Mouse (Mus musculus): ENCODE measurements around the gene Stard13. TPM values are rescaled to one million over a fixed set of nuclear protein-coding genes. Genes with fewer than 3 reads are reported as not detected.

Gene Stard13
- polyA plus RNA-seq, 1 experiment from 2014 or later, result 1.4 TPM

DNA sequence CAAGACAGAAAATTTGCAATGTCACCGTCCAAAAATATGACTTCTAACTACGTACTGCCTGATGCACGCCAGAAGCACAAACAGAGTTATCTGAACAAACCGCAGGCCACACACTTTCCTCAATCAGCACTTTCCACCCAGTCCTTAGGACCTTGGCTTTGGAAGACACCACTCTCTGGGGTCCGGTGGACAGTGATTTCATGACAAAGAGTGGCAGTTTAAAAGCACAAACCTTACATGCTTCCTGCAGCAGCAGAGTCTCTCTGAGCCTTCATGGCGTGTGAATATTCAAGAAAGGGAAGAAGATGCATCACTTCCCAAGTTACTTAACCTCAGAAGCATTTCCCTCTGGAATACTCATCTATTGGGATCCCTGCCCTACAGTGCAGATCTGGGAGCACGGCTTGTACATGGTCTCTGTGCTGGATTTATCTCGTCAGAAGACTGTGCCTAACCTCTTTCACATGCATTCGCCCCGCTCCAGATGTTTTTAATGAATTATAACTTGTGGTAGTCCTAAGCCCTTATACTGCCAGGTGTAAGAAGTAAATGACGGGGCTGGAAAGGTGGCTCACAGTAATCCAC, 49.9 kb downstream of the Stard13 start:
- 72% methylated on average over 11 of the region's 11 CpGs for WGBS (ENCODE audit: insufficient replicate concordance)
- no peaks in the 10 kb centered on the region for H3K27me3 ChIP-seq (ENCODE audit: control insufficient read depth, insufficient read depth, low read length)
- H3K4me2 ChIP-seq, result no peak overlapping the region
- no peaks in the 10 kb centered on the region for H3K9me3 ChIP-seq (replicated peaks; ENCODE audit: control insufficient read depth, low read length)
- no peak overlapping the region for H3K9ac ChIP-seq (ENCODE audit: low read depth, low read length)
- 0 out of 2 replicates have a peak, but pooled peaks cover 2% of the 10 kb centered on the region for H3K4me1 ChIP-seq (ENCODE audit: control insufficient read depth, insufficient read depth, low read length)
- no peak for ATAC-seq (replicated peaks; ENCODE audit: insufficient number of reproducible peaks, low FRiP score, low TSS enrichment)
- no peak overlapping the region for H3K4me3 ChIP-seq (ENCODE audit: low read depth, low read length)
- H3K36me3 ChIP-seq (ENCODE audit: control insufficient read depth, insufficient read depth, low read length), result no peaks in the 10 kb centered on the region
- no peak overlapping the region for H3K27ac ChIP-seq (ENCODE audit: low read depth, low read length)

DNA sequence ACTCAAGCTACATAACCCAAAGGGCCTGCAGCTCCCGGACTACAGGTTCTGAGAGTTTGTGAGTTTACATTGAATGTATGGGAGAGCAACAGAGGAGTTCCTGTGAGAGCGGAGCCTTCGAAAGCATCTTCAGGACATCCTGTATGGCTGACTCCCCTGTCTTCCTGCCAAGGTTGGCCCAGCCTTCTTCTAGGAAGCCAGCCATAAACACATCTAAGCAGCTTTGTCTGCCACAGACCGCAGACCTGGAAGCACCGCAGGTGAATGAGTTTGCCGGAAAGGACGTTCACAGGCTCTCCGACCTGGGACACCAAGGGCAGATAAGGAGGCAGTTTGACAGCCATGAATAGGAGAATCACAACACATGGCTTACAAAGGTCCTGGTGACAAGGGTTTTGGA, 52.3 kb downstream of the Stard13 start:
- no peak overlapping the region for H3K27ac ChIP-seq (ENCODE audit: low read depth, low read length)
- H3K36me3 ChIP-seq (ENCODE audit: control insufficient read depth, insufficient read depth, low read length), result no peaks in the 10 kb centered on the region
- H3K9ac ChIP-seq (ENCODE audit: low read depth, low read length), result no peak overlapping the region
- no peak overlapping the region for H3K4me2 ChIP-seq
- H3K4me1 ChIP-seq (ENCODE audit: control insufficient read depth, insufficient read depth, low read length), result 0 out of 2 replicates have a peak, but pooled peaks cover 2% of the 10 kb centered on the region
- no peak overlapping the region for H3K4me3 ChIP-seq (ENCODE audit: low read depth, low read length)
- no peak for ATAC-seq (replicated peaks; ENCODE audit: insufficient number of reproducible peaks, low FRiP score, low TSS enrichment)
- no peaks in the 10 kb centered on the region for H3K9me3 ChIP-seq (replicated peaks; ENCODE audit: control insufficient read depth, low read length)
- no peaks in the 10 kb centered on the region for H3K27me3 ChIP-seq (ENCODE audit: control insufficient read depth, insufficient read depth, low read length)
- WGBS (ENCODE audit: insufficient replicate concordance), result 86% methylated on average over 8 of the region's 8 CpGs

DNA sequence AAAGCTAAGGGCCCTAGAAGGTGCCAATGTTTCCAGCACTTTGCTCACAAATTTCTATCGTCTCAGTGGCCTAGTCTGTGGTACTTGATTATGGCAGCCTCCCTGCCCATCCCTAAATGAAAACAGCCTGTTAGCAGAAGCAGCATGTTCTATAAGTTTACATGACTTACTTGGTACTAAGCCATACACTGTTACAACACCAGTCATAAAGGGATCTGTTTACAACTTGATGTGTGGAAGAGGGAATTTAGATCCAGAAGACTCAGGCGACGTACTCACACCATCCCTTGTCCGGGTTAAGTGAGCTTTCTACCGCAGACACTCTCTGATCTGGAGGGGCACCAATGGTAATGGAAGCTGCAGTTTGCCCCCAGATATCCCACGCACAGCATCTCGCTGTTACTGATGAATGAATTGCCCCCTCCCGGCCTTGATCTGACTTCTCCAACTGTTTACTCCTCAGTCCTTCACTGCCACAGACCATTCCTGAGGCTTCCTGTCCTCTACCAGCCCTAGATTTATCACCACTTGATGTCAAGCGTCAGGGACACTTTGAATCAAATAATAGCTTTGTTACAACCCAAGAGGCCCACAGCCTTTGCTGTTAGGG, 53.4 kb downstream of the Stard13 start:
- 77% methylated on average over 9 of the region's 9 CpGs for WGBS (ENCODE audit: insufficient replicate concordance)
- no peaks in the 10 kb centered on the region for H3K27me3 ChIP-seq (ENCODE audit: control insufficient read depth, insufficient read depth, low read length)
- no peak for ATAC-seq (replicated peaks; ENCODE audit: insufficient number of reproducible peaks, low FRiP score, low TSS enrichment)
- no peak overlapping the region for H3K4me2 ChIP-seq
- H3K27ac ChIP-seq (ENCODE audit: low read depth, low read length), result no peak overlapping the region
- no peak overlapping the region for H3K9ac ChIP-seq (ENCODE audit: low read depth, low read length)
- no peaks in the 10 kb centered on the region for H3K36me3 ChIP-seq (ENCODE audit: control insufficient read depth, insufficient read depth, low read length)
- H3K4me3 ChIP-seq (ENCODE audit: low read depth, low read length), result no peak overlapping the region
- H3K4me1 ChIP-seq (ENCODE audit: control insufficient read depth, insufficient read depth, low read length), result 0 out of 2 replicates have a peak, but pooled peaks cover 2% of the 10 kb centered on the region
- no peaks in the 10 kb centered on the region for H3K9me3 ChIP-seq (replicated peaks; ENCODE audit: control insufficient read depth, low read length)

DNA sequence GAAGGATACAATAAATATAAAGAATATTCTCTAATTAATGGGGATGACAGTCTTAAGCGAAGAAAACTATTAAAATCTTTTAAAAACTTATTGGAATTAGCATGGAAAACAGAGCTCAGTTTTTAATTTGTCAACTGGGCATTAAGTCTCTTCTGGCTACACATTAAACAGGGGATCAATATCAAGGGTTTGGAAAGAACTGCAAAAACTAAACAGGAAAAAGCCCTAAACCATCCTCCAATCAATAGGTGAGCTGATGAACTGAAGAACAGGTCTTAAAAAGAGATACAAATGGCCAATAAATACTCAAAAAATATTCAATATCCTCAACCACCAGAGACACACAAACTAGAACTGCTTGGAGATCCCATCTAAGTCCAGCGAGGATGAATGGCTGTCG, 56.5 kb downstream of the Stard13 start:
- WGBS (ENCODE audit: insufficient replicate concordance), result 84% methylated on average over 3 of the region's 3 CpGs
- Histone ChIP-seq H3K9ac (ENCODE audit: low read depth, low read length) (no peak overlapping the region), H3K27ac (ENCODE audit: low read depth, low read length) (no peak overlapping the region), H3K9me3 (replicated peaks; ENCODE audit: control insufficient read depth, low read length) (no peaks in the 10 kb centered on the region), H3K36me3 (ENCODE audit: control insufficient read depth, insufficient read depth, low read length) (no peaks in the 10 kb centered on the region), H3K4me3 (ENCODE audit: low read depth, low read length) (no peak overlapping the region), H3K4me2 (no peak overlapping the region), H3K27me3 (ENCODE audit: control insufficient read depth, insufficient read depth, low read length) (no peaks in the 10 kb centered on the region), H3K4me1 (ENCODE audit: control insufficient read depth, insufficient read depth, low read length) (no peaks in the 10 kb centered on the region)
- ATAC-seq (replicated peaks; ENCODE audit: insufficient number of reproducible peaks, low FRiP score, low TSS enrichment), result no peak

DNA sequence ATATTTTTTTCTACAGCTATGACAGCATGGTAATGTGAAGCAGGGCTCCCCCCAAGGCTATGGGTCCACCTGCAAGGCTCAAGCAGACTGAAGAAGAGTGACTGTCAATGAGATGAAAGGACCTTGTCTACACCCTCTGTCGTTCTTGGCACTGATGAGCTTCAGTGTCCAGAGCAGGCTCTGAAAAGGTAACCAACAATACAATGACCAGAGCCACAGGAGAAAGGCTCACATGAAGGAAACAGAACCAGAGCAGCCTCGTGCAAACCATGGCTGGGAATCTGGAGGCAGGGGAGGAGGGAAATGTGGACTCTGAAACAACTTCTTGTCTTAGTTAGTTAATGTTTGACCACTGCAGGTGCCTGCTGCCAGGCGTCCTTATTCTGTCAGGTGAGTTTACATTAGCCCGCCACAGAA, 57.7 kb downstream of the Stard13 start:
- Histone ChIP-seq H3K27ac (ENCODE audit: low read depth, low read length) (no peak overlapping the region), H3K9ac (ENCODE audit: low read depth, low read length) (no peak overlapping the region), H3K36me3 (ENCODE audit: control insufficient read depth, insufficient read depth, low read length) (no peaks in the 10 kb centered on the region), H3K4me2 (no peak overlapping the region), H3K4me1 (ENCODE audit: control insufficient read depth, insufficient read depth, low read length) (no peaks in the 10 kb centered on the region), H3K27me3 (ENCODE audit: control insufficient read depth, insufficient read depth, low read length) (no peaks in the 10 kb centered on the region), H3K9me3 (replicated peaks; ENCODE audit: control insufficient read depth, low read length) (no peaks in the 10 kb centered on the region), H3K4me3 (ENCODE audit: low read depth, low read length) (no peak overlapping the region)
- no peak for ATAC-seq (replicated peaks; ENCODE audit: insufficient number of reproducible peaks, low FRiP score, low TSS enrichment)
- WGBS (ENCODE audit: insufficient replicate concordance), result 78% methylated on average over 4 of the region's 4 CpGs

DNA sequence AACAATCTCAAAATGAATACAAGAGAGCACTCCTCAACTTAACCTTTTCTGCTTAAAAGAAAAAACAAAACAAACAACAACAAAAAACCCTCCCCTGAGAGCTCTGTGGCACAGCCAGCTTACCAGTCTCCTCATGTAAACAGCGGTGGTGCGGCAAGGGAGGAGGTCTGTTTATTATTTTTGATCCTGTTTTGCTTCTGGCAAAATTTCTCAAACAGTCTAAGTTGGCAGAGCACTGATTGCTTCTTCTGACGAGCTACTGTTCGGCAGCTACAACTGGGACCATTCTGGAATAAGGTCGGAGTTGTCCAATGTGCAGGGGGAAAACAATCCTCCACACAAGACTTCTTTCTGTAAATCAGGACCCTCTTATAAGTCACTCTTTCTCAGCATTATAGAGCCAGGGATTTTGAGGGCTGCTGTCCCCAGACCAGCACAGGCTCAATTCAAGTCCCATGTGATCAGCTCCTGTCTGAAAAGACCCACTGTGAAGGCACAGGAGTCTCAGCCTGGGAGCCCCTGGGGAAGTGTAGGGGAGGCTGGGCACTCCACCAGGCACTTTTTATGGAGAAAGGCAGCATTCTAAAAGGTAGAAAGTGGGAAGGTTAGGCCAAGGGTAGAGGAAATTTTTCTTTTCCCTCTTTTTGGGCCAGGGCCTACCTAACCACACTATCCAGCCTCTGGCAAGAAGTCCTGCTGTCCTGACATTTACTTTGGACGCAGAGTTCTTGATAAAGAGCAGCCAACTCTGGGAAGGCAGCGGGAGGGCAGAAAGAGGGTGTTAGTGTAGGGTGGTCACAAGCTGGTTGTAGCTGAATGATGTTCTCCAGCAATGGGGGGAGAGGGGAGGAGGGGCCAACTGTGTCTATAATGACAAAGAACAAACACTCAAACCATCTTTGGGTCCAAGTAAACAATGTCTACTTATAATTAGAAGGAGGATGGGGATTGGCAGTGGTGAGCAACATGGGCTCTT, 58.9 kb downstream of the Stard13 start:
- 61% methylated on average over 7 of the region's 7 CpGs for WGBS (ENCODE audit: insufficient replicate concordance)

DNA sequence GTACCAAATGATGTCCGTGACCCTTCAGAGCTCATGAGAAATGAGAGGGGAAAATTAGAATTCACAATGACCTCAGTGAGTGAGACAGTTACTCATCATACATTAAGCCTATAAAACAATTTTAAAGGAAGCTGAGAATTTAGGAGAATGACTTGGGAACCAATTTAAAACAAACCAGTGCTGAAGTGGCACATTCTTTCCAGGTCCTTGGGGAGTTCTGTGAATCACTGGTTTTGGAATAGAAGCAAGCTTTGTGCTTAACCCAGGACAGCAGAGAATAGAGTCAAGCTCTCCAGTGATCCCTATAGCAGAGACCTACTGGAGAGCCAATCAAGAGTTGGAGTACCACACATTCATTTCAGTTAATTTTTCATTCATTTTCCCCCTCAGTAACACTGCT, 59.9 kb downstream of the Stard13 start:
- Histone ChIP-seq H3K27ac (ENCODE audit: low read depth, low read length) (no peak overlapping the region), H3K4me1 (ENCODE audit: control insufficient read depth, insufficient read depth, low read length) (no peaks in the 10 kb centered on the region), H3K4me3 (ENCODE audit: low read depth, low read length) (no peak overlapping the region), H3K27me3 (ENCODE audit: control insufficient read depth, insufficient read depth, low read length) (no peaks in the 10 kb centered on the region), H3K9ac (ENCODE audit: low read depth, low read length) (no peak overlapping the region), H3K9me3 (replicated peaks; ENCODE audit: control insufficient read depth, low read length) (no peaks in the 10 kb centered on the region), H3K36me3 (ENCODE audit: control insufficient read depth, insufficient read depth, low read length) (no peaks in the 10 kb centered on the region), H3K4me2 (no peak overlapping the region)
- 83% methylated on average over 1 of the region's 1 CpGs for WGBS (ENCODE audit: insufficient replicate concordance)
- no peak for ATAC-seq (replicated peaks; ENCODE audit: insufficient number of reproducible peaks, low FRiP score, low TSS enrichment)

More for the DNA sequence above, 58.9 kb downstream of the Stard13 start:
- H3K9ac ChIP-seq (ENCODE audit: low read depth, low read length), result no peak overlapping the region
- no peak overlapping the region for H3K4me2 ChIP-seq
- no peaks in the 10 kb centered on the region for H3K9me3 ChIP-seq (replicated peaks; ENCODE audit: control insufficient read depth, low read length)
- no peaks in the 10 kb centered on the region for H3K27me3 ChIP-seq (ENCODE audit: control insufficient read depth, insufficient read depth, low read length)
- H3K27ac ChIP-seq (ENCODE audit: low read depth, low read length), result no peak overlapping the region
- no peaks in the 10 kb centered on the region for H3K4me1 ChIP-seq (ENCODE audit: control insufficient read depth, insufficient read depth, low read length)
- H3K4me3 ChIP-seq (ENCODE audit: low read depth, low read length), result no peak overlapping the region
- H3K36me3 ChIP-seq (ENCODE audit: control insufficient read depth, insufficient read depth, low read length), result no peaks in the 10 kb centered on the region
- ATAC-seq (replicated peaks; ENCODE audit: insufficient number of reproducible peaks, low FRiP score, low TSS enrichment), result no peak

DNA sequence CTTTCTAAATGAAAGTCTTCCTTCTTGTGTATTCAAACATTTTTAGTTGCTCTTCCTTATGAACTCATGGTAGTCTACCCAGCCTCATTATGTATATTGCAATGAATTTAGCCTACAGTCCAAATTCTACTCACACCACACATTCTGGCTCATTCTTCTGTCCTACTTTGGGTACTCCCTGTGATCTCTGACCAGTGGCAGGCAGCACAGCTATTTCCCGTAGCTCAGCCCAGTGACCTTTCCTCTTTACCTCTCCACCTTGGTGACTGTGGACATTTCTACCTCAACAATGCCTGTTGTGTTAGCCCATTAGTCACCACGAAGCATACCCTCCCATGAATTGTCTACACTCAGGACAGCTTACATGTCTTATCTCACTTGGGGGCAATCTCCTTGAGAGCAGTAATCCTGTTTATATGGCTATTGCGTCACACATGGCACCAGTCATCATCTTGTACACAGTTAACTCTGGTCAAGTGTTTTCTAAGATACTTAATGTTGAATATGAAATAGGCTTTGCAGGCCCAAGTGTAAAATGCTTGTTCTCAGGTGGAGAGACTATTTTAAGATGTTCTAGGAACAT, 63.4 kb downstream of the Stard13 start:
- no peaks in the 10 kb centered on the region for H3K27me3 ChIP-seq (ENCODE audit: control insufficient read depth, insufficient read depth, low read length)
- 0 out of 2 replicates have a peak, but pooled peaks cover 3% of the 10 kb centered on the region for H3K4me1 ChIP-seq (ENCODE audit: control insufficient read depth, insufficient read depth, low read length)
- H3K9me3 ChIP-seq (replicated peaks; ENCODE audit: control insufficient read depth, low read length), result no peaks in the 10 kb centered on the region
- no peak overlapping the region for H3K9ac ChIP-seq (ENCODE audit: low read depth, low read length)
- no peaks in the 10 kb centered on the region for H3K36me3 ChIP-seq (ENCODE audit: control insufficient read depth, insufficient read depth, low read length)
- ATAC-seq (replicated peaks; ENCODE audit: insufficient number of reproducible peaks, low FRiP score, low TSS enrichment), result no peak
- H3K27ac ChIP-seq (ENCODE audit: low read depth, low read length), result no peak overlapping the region
- WGBS (ENCODE audit: insufficient replicate concordance), result 72% methylated on average over 3 of the region's 3 CpGs
- H3K4me2 ChIP-seq, result no peak overlapping the region
- H3K4me3 ChIP-seq (ENCODE audit: low read depth, low read length), result no peak overlapping the region

Data from heart, embryonic 11.5 days (tissue).